Mouse (Mus musculus) heart, adult 2 months (tissue): ENCODE measurements around the gene Xpo6.

ENCODE experiments used
- CTCF ChIP-seq: fragments of 200-600 bp; IDR thresholded peaks from 2 replicates; pipeline ENCODE4 v1.8.1; 2022; ENCODE audit warnings: antibody characterized with exemption, mild to moderate bottlenecking, moderate library complexity
- EP300 ChIP-seq: fragments of 200-500 bp; IDR thresholded peaks from 2 replicates; pipeline ENCODE4 v1.6.1; 2011; ENCODE audit warnings: low read depth, low read length, control low read depth; ENCODE audit not compliant: insufficient read depth

GRCm38 (mm10) chr7:126152324-126152723 is 48.0 kb downstream of the Xpo6 start:
- no peak for TF ChIP-seq EP300
- TF ChIP-seq CTCF: no peak
